Mouse (Mus musculus): Measurements from ENCODE around the gene Hs2st1. TPM values are rescaled to one million over a fixed set of nuclear protein-coding genes. Genes with fewer than 3 reads are reported as not detected.

Hs2st1 gene
- polyA plus RNA-seq, 1 experiment from 2014 or later = 6.6 TPM

GRCm38 (mm10) chr3:144399358-144400096 is 170.5 kb downstream of the Hs2st1 start:
- Histone ChIP-seq H3K27ac (ENCODE audit: low read length) (peak overlapping the region; percentile 52), H3K27me3 (ENCODE audit: control insufficient read depth, insufficient read depth, low read length) (no peaks in the 10 kb centered on the region), H3K4me3 (ENCODE audit: low read length) (peak overlapping the region; percentile 11; the same call in 1 of the 2 replicates), H3K4me1 (ENCODE audit: control insufficient read depth, insufficient read depth, low read length) (peaks cover 10% of the 10 kb centered on the region; the same call in 1 of the 2 replicates), H3K9ac (ENCODE audit: low read length) (no peak overlapping the region; the same call in 1 of the 2 replicates), H3K9me3 (replicated peaks; ENCODE audit: control insufficient read depth, low read length) (no peaks in the 10 kb centered on the region), H3K4me2 (ENCODE audit: low read depth, low read length) (peak overlapping the region; percentile 51), H3K36me3 (ENCODE audit: control insufficient read depth, insufficient read depth) (no peaks in the 10 kb centered on the region)
- peak; percentile 70 for ATAC-seq (replicated peaks; ENCODE audit: extremely low read depth, insufficient read depth, low FRiP score)
- WGBS = 38% methylated on average over 21 of the region's 21 CpGs

- H3K9ac ChIP-seq (ENCODE audit: low read length) = no peak overlapping the region
- no peak overlapping the region for H3K4me2 ChIP-seq (ENCODE audit: low read depth, low read length)
- H3K27me3 ChIP-seq (ENCODE audit: control insufficient read depth, insufficient read depth, low read length) = no peaks in the 10 kb centered on the region
- no peak overlapping the region for H3K27ac ChIP-seq (ENCODE audit: low read length)
- H3K36me3 ChIP-seq (ENCODE audit: control insufficient read depth, insufficient read depth) = no peaks in the 10 kb centered on the region
- H3K4me3 ChIP-seq (ENCODE audit: low read length) = no peak overlapping the region
- no peak for ATAC-seq (replicated peaks; ENCODE audit: extremely low read depth, insufficient read depth, low FRiP score)
- H3K9me3 ChIP-seq (replicated peaks; ENCODE audit: control insufficient read depth, low read length) = no peaks in the 10 kb centered on the region
- H3K4me1 ChIP-seq (ENCODE audit: control insufficient read depth, insufficient read depth, low read length) = peaks cover 10% of the 10 kb centered on the region; the same call in 1 of the 2 replicates
- WGBS = 76% methylated on average over 7 of the region's 7 CpGs
Observed at GRCm38 (mm10) chr3:144398166-144398565, 171.8 kb downstream of the Hs2st1 start.

- no peaks in the 10 kb centered on the region for H3K9me3 ChIP-seq (replicated peaks; ENCODE audit: control insufficient read depth, low read length)
- 64% methylated on average over 17 of the region's 17 CpGs for WGBS
- H3K9ac ChIP-seq (ENCODE audit: low read length) = no peak overlapping the region
- no peak overlapping the region for H3K4me2 ChIP-seq (ENCODE audit: low read depth, low read length)
- H3K27ac ChIP-seq (ENCODE audit: low read length) = no peak overlapping the region
- H3K36me3 ChIP-seq (ENCODE audit: control insufficient read depth, insufficient read depth) = no peaks in the 10 kb centered on the region
- ATAC-seq (replicated peaks; ENCODE audit: extremely low read depth, insufficient read depth, low FRiP score) = no peak
- no peak overlapping the region for H3K4me3 ChIP-seq (ENCODE audit: low read length)
- peaks cover 10% of the 10 kb centered on the region; the same call in 1 of the 2 replicates for H3K4me1 ChIP-seq (ENCODE audit: control insufficient read depth, insufficient read depth, low read length)
- no peaks in the 10 kb centered on the region for H3K27me3 ChIP-seq (ENCODE audit: control insufficient read depth, insufficient read depth, low read length)
Observed at GRCm38 (mm10) chr3:144396478-144396877, 173.5 kb downstream of the Hs2st1 start.

- no peaks in the 10 kb centered on the region for H3K27me3 ChIP-seq (ENCODE audit: control insufficient read depth, insufficient read depth, low read length)
- no peaks in the 10 kb centered on the region for H3K36me3 ChIP-seq (ENCODE audit: control insufficient read depth, insufficient read depth)
- no peaks in the 10 kb centered on the region; the same call in 1 of the 2 replicates for H3K4me1 ChIP-seq (ENCODE audit: control insufficient read depth, insufficient read depth, low read length)
- no peak overlapping the region for H3K27ac ChIP-seq (ENCODE audit: low read length)
- 70% methylated on average over 7 of the region's 7 CpGs for WGBS
- no peak overlapping the region for H3K4me3 ChIP-seq (ENCODE audit: low read length)
- no peak for ATAC-seq (replicated peaks; ENCODE audit: extremely low read depth, insufficient read depth, low FRiP score)
- no peak overlapping the region for H3K4me2 ChIP-seq (ENCODE audit: low read depth, low read length)
- no peak overlapping the region for H3K9ac ChIP-seq (ENCODE audit: low read length)
- H3K9me3 ChIP-seq (replicated peaks; ENCODE audit: control insufficient read depth, low read length) = no peaks in the 10 kb centered on the region
Observed at GRCm38 (mm10) chr3:144394454-144394943, 175.5 kb downstream of the Hs2st1 start.

GRCm38 (mm10) chr3:144386446-144386845 is 183.5 kb downstream of the Hs2st1 start:
- Histone ChIP-seq H3K9me3 (replicated peaks; ENCODE audit: control insufficient read depth, low read length) (no peaks in the 10 kb centered on the region), H3K27me3 (ENCODE audit: control insufficient read depth, insufficient read depth, low read length) (no peaks in the 10 kb centered on the region), H3K27ac (ENCODE audit: low read length) (no peak overlapping the region), H3K9ac (ENCODE audit: low read length) (no peak overlapping the region), H3K36me3 (ENCODE audit: control insufficient read depth, insufficient read depth) (no peaks in the 10 kb centered on the region), H3K4me1 (ENCODE audit: control insufficient read depth, insufficient read depth, low read length) (no peaks in the 10 kb centered on the region), H3K4me3 (ENCODE audit: low read length) (no peak overlapping the region), H3K4me2 (ENCODE audit: low read depth, low read length) (no peak overlapping the region)
- 71% methylated on average over 4 of the region's 4 CpGs for WGBS
- ATAC-seq (replicated peaks; ENCODE audit: extremely low read depth, insufficient read depth, low FRiP score) = no peak

GRCm38 (mm10) chr3:144384648-144385047 is 185.3 kb downstream of the Hs2st1 start:
- H3K9me3 ChIP-seq (replicated peaks; ENCODE audit: control insufficient read depth, low read length) = no peaks in the 10 kb centered on the region
- H3K4me1 ChIP-seq (ENCODE audit: control insufficient read depth, insufficient read depth, low read length) = no peaks in the 10 kb centered on the region
- H3K27ac ChIP-seq (ENCODE audit: low read length) = no peak overlapping the region
- no peaks in the 10 kb centered on the region for H3K27me3 ChIP-seq (ENCODE audit: control insufficient read depth, insufficient read depth, low read length)
- H3K4me3 ChIP-seq (ENCODE audit: low read length) = no peak overlapping the region
- ATAC-seq (replicated peaks; ENCODE audit: extremely low read depth, insufficient read depth, low FRiP score) = no peak
- no peak overlapping the region for H3K4me2 ChIP-seq (ENCODE audit: low read depth, low read length)
- WGBS = 81% methylated on average over 10 of the region's 10 CpGs
- H3K9ac ChIP-seq (ENCODE audit: low read length) = no peak overlapping the region
- H3K36me3 ChIP-seq (ENCODE audit: control insufficient read depth, insufficient read depth) = no peaks in the 10 kb centered on the region

GRCm38 (mm10) chr3:144381431-144381980 is 188.5 kb downstream of the Hs2st1 start:
- Histone ChIP-seq H3K9ac (ENCODE audit: low read length) (peak overlapping the region; percentile 55), H3K4me3 (ENCODE audit: low read length) (peak overlapping the region; percentile 52), H3K4me1 (ENCODE audit: control insufficient read depth, insufficient read depth, low read length) (no peaks in the 10 kb centered on the region), H3K27ac (ENCODE audit: low read length) (no peak overlapping the region), H3K4me2 (ENCODE audit: low read depth, low read length) (peak overlapping the region; percentile 76), H3K9me3 (replicated peaks; ENCODE audit: control insufficient read depth, low read length) (no peaks in the 10 kb centered on the region), H3K27me3 (ENCODE audit: control insufficient read depth, insufficient read depth, low read length) (no peaks in the 10 kb centered on the region), H3K36me3 (ENCODE audit: control insufficient read depth, insufficient read depth) (no peaks in the 10 kb centered on the region)
- WGBS = 36% methylated on average over 13 of the region's 16 CpGs
- ATAC-seq (replicated peaks; ENCODE audit: extremely low read depth, insufficient read depth, low FRiP score) = no peak; the same call in 1 of the 2 replicates

GRCm38 (mm10) chr3:144380921-144381320 is 189.1 kb downstream of the Hs2st1 start:
- no peaks in the 10 kb centered on the region for H3K27me3 ChIP-seq (ENCODE audit: control insufficient read depth, insufficient read depth, low read length)
- no peak overlapping the region for H3K27ac ChIP-seq (ENCODE audit: low read length)
- peak overlapping the region; percentile 55 for H3K9ac ChIP-seq (ENCODE audit: low read length)
- 2% methylated on average over 18 of the region's 18 CpGs for WGBS
- H3K36me3 ChIP-seq (ENCODE audit: control insufficient read depth, insufficient read depth) = no peaks in the 10 kb centered on the region
- peak overlapping the region; percentile 76 for H3K4me2 ChIP-seq (ENCODE audit: low read depth, low read length)
- no peaks in the 10 kb centered on the region for H3K4me1 ChIP-seq (ENCODE audit: control insufficient read depth, insufficient read depth, low read length)
- peak; percentile 95 for ATAC-seq (replicated peaks; ENCODE audit: extremely low read depth, insufficient read depth, low FRiP score)
- peak overlapping the region; percentile 52 for H3K4me3 ChIP-seq (ENCODE audit: low read length)
- no peaks in the 10 kb centered on the region for H3K9me3 ChIP-seq (replicated peaks; ENCODE audit: control insufficient read depth, low read length)

GRCm38 (mm10) chr3:144379801-144380200 is 190.2 kb downstream of the Hs2st1 start:
- Histone ChIP-seq H3K9ac (ENCODE audit: low read length) (no peak overlapping the region), H3K36me3 (ENCODE audit: control insufficient read depth, insufficient read depth) (no peaks in the 10 kb centered on the region), H3K27me3 (ENCODE audit: control insufficient read depth, insufficient read depth, low read length) (no peaks in the 10 kb centered on the region), H3K4me1 (ENCODE audit: control insufficient read depth, insufficient read depth, low read length) (no peaks in the 10 kb centered on the region), H3K9me3 (replicated peaks; ENCODE audit: control insufficient read depth, low read length) (no peaks in the 10 kb centered on the region), H3K27ac (ENCODE audit: low read length) (no peak overlapping the region), H3K4me2 (ENCODE audit: low read depth, low read length) (no peak overlapping the region), H3K4me3 (ENCODE audit: low read length) (no peak overlapping the region)
- ATAC-seq (replicated peaks; ENCODE audit: extremely low read depth, insufficient read depth, low FRiP score) = no peak
- WGBS = 86% methylated on average over 4 of the region's 4 CpGs
